Mouse (Mus musculus) T-helper 2 cell (primary cell): ENCODE measurements around the gene Rmdn3.

Source experiments
- in situ Hi-C: fragments of 300-600 bp; cut with MboI, MseI; formaldehyde crosslinking; loops from one replicate; pipeline ENCODE4 v1.15.1; 2025; ENCODE audit warnings: high pct_unique_total_duplicates

The Rmdn3 gene

GRCm38 (mm10) chr2:119101552-119101951 lies 55.3 kb downstream of the Rmdn3 start:
- in situ Hi-C loops, result loop anchor here (25.0 kb wide), 1 partner anchor 1411 kb away; no protein-coding TSS in a partner anchor
